Mouse (Mus musculus) limb, embryonic 12.5 days (tissue): ENCODE measurements around the gene Cadps. TPM values are rescaled to one million over a fixed set of nuclear protein-coding genes. Genes with fewer than 3 reads are reported as not detected.

Source experiments
- ATAC-seq: fragments of 200-750 bp; cut with Nextera tagmentation; 2 replicates; pipeline ENCODE4 v1.8.0; 2017; ENCODE audit warnings: low read depth, moderate TSS enrichment; ENCODE audit not compliant: insufficient number of reproducible peaks, insufficient read depth, low FRiP score, low TSS enrichment
- H3K27ac ChIP-seq: fragments of 300-500 bp; sonication (generic); 2 replicates; pipeline ENCODE4 v1.5.1; 2016; ENCODE audit warnings: mild to moderate bottlenecking, moderate library complexity
- H3K27me3 ChIP-seq: fragments of 300-500 bp; sonication (generic); 2 replicates; pipeline ENCODE4 v1.6.1; 2016; ENCODE audit warnings: mild to moderate bottlenecking, moderate library complexity
- H3K36me3 ChIP-seq: fragments of 300-500 bp; sonication (generic); 2 replicates; pipeline ENCODE4 v1.6.1; 2016; ENCODE audit warnings: mild to moderate bottlenecking, moderate library complexity
- H3K4me1 ChIP-seq: fragments of 300-500 bp; sonication (generic); replicated peaks from 2 replicates; pipeline ENCODE4 v1.6.1; 2016
- H3K4me2 ChIP-seq: fragments of 300-500 bp; sonication (generic); 2 replicates; pipeline ENCODE4 v1.6.1; 2016; ENCODE audit warnings: mild to moderate bottlenecking, moderate library complexity
- H3K4me3 ChIP-seq: fragments of 300-500 bp; sonication (generic); replicated peaks from 2 replicates; pipeline ENCODE4 v1.5.1; 2016; ENCODE audit warnings: mild to moderate bottlenecking
- H3K9ac ChIP-seq: fragments of 300-500 bp; sonication (generic); replicated peaks from 2 replicates; pipeline ENCODE4 v1.6.1; 2016; ENCODE audit warnings: mild to moderate bottlenecking, moderate library complexity
- H3K9me3 ChIP-seq: fragments of 300-500 bp; sonication (generic); 2 replicates; pipeline ENCODE4 v1.6.1; 2016; ENCODE audit warnings: mild to moderate bottlenecking, moderate library complexity
- WGBS: fragments of 180-500 bp; shearing (Covaris S2); methylation state at CpG from one replicate; pipeline ENCODE4 v1.1.7; 2016; 5-methylcytosine and 5-hydroxymethylcytosine counted together
- polyA plus RNA-seq: library from polyadenylated mRNA; unstranded; fragments of >200 nt; fragmentation: Nextera tagmentation; extraction: Ambion mirVana; gene quantifications from 2 replicates; pipeline ENCODE4 v1.2.1, GENCODE M21; 2016

Cadps gene
- polyA plus RNA-seq, 1 experiment from 2014 or later = 1.1 TPM

DNA sequence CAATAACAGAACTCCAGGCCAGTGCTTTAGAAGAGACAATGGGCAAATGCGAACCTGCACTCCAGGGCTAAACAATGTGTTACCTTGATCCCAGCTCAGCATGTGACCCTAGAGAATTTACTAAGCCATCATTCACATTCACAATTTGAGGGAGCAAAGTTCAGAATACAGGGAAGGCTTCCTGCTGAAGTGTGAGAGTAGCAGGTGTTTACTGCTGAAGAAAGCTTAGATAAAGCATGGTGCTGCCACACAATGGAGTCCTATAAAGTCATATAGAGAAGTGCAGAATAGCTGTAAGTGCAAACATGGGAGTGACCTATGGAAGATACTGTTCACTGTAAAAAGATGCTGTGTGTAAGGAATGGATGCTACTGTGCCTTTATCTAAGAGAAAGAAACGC lies 91.9 kb downstream of the Cadps start:
- ATAC-seq = no peak
- Histone ChIP-seq H3K36me3 (no peaks in the 10 kb centered on the region), H3K4me2 (no peak overlapping the region), H3K27me3 (no peaks in the 10 kb centered on the region), H3K9me3 (no peaks in the 10 kb centered on the region), H3K9ac (no peak overlapping the region), H3K4me3 (no peak overlapping the region), H3K4me1 (no peaks in the 10 kb centered on the region), H3K27ac (no peak overlapping the region)
- 83% methylated on average over 2 of the region's 2 CpGs for WGBS

DNA sequence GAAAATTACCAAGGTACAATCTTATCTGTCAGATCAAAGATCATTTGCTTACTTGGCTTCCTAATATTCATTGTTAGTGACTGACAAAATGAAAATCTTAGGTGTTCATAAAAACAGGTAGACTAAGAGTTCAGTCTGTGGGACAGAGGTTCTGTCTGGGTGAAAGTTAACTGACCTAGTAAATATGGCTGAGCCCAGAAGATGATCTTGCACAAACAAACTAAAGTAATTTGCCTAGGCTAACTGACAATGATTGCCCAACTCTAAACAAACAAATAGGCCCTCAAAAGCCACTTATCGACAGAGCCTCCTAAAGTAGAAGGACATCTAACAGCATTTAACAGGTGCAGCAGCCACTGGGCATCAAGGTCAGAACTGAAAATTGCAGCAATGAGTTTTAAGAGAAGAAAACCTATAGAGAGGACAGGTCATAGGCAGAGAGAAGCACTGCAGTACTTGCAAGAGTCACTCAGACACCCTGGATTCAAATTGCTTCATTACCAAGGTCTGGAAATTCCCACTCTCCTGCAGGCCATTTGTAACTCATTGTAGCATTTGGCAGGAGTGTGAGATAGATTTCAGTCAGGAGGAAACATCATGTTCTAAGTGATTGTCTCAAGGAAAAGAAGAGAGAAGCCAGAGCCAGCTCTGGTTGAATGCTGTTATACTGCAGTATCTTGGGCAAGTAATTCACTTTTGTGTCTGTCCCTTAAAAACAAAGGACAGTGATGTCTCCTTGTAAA lies 100.3 kb downstream of the Cadps start:
- no peak overlapping the region for H3K9ac ChIP-seq
- 58% methylated on average over 1 of the region's 1 CpGs for WGBS
- H3K36me3 ChIP-seq = no peaks in the 10 kb centered on the region
- no peak overlapping the region for H3K4me2 ChIP-seq
- no peak overlapping the region for H3K4me3 ChIP-seq
- no peaks in the 10 kb centered on the region for H3K27me3 ChIP-seq
- no peaks in the 10 kb centered on the region for H3K9me3 ChIP-seq
- no peak overlapping the region for H3K27ac ChIP-seq
- H3K4me1 ChIP-seq = no peaks in the 10 kb centered on the region
- no peak for ATAC-seq

DNA sequence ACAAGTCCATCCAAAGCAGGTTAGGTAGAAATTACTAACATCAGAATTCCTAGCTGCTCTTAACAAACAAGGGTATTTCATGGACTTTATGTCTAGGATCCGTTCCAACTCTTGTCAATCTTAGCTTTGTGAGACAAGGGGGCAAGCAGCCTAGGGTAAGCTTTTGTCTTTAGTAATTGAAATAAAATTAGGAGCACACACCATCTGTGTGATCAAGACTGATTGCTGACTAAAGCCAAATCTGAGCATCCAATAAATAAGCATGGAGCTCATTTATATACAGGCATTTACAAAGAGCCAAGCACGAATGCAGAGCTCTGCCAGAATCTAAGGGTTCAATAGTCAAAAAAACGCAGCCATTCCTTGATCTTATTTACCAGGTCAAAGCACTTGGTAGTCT lies 104.1 kb downstream of the Cadps start:
- Histone ChIP-seq H3K4me3 (no peak overlapping the region), H3K4me1 (no peaks in the 10 kb centered on the region), H3K36me3 (no peaks in the 10 kb centered on the region), H3K27me3 (no peaks in the 10 kb centered on the region), H3K9ac (no peak overlapping the region), H3K27ac (no peak overlapping the region), H3K9me3 (no peaks in the 10 kb centered on the region), H3K4me2 (no peak overlapping the region)
- 85% methylated on average over 3 of the region's 3 CpGs for WGBS
- ATAC-seq = no peak

DNA sequence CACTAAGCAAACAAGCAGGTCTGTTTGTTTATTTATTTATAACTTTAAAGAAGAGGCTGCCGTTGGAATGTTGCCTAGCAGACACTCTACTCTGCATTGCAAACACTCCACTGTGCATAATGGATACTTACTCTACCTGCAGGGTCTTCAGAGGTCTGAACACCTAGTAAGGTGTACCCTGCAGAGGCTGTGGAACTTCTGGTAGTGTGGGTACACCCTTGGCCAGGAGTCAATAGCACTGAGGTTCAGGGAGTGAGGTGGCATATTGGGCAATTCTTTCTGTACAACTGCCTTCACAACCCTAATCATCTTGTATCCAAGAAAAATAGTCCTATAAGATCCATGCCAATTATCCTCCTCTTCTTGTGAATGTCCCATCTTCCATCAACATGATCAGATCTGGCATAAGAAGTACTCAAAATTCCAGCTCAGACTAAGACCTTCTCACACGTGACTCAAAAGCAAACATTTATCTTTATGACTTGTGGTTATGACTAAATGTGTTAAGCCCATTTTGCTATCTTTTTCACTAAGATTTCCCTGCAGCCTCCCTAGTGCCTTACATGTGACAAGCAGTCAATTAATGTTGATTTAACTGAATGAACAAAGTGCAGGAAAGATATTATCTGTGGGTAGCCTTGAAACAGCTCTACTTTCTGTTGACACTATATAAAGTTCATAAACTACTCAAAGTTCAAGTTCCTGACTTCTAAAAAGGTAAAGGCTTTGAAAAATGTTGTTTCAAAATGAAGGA lies 106.8 kb downstream of the Cadps start:
- H3K9me3 ChIP-seq = no peaks in the 10 kb centered on the region
- no peaks in the 10 kb centered on the region for H3K4me1 ChIP-seq
- ATAC-seq = no peak
- no peak overlapping the region for H3K4me3 ChIP-seq
- no peak overlapping the region for H3K9ac ChIP-seq
- no peaks in the 10 kb centered on the region for H3K36me3 ChIP-seq
- no peaks in the 10 kb centered on the region for H3K27me3 ChIP-seq
- WGBS = 66% methylated on average over 2 of the region's 2 CpGs
- H3K27ac ChIP-seq = no peak overlapping the region
- H3K4me2 ChIP-seq = no peak overlapping the region

DNA sequence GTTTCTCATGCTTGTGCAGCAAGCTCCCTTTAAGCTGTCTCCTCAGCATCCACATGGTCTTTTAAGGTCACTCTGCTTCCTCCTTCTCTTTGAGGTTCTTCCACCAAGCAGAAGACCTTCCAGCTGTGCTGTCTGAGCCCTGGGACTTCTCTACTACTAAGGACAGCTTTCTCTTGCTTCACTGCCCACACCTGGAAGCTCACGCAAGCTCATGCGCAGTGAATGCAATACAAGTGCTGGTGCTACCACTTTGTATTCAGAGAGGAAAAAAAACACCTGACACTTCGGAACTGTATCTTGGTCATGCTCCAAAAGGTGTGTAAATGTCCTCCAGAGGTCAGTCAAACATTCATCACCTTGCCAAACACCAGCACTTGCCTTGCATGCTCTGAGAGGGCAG lies 115.5 kb downstream of the Cadps start:
- no peak overlapping the region for H3K4me3 ChIP-seq
- H3K4me2 ChIP-seq = no peak overlapping the region
- WGBS = 93% methylated on average over 3 of the region's 3 CpGs
- no peaks in the 10 kb centered on the region for H3K4me1 ChIP-seq
- no peaks in the 10 kb centered on the region for H3K9me3 ChIP-seq
- ATAC-seq = no peak
- no peak overlapping the region for H3K27ac ChIP-seq
- H3K9ac ChIP-seq = no peak overlapping the region
- H3K36me3 ChIP-seq = no peaks in the 10 kb centered on the region
- no peaks in the 10 kb centered on the region for H3K27me3 ChIP-seq

DNA sequence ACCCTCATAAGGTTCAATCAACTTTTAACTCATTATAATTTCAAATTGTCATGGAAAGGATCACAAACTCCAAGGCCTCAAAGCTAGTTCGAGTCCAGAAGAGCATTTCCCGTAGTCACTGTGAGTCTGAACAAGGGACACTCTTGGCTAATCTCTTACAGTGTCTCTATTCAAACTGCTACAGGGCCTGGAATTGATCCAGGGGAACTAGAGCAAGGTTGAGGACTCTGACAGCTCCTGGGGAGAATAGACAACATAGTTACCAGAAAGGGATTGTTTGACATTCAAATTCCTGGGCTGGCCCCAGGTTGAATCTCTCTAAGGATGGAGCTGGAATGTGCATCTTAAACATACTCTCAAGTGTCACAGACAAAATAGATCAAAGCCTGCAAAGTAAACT lies 118.4 kb downstream of the Cadps start:
- no peaks in the 10 kb centered on the region for H3K27me3 ChIP-seq
- WGBS = 86% methylated on average over 2 of the region's 2 CpGs
- H3K27ac ChIP-seq = no peak overlapping the region

DNA sequence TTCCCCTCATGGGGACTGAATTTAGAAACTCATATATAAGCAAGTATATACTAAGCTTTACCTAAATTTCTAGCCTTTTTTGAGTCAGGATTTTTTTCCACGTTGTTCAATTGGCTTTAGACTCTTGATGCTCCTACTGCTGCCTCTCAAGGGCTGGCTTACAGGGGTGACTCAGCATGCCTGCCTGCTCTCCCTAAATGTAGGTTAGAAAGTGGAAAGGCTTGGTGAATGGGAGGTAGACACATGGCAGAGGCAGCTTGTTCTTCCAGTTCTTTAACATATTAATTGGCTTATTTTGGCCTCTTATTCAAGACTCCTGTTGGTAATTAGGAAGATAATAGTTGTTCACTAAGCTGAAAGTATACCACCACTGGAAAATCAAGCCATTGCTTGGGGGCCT lies 132.7 kb downstream of the Cadps start:
- H3K27me3 ChIP-seq = no peaks in the 10 kb centered on the region
- H3K4me1 ChIP-seq = 0 out of 2 replicates have a peak, but pooled peaks cover 4% of the 10 kb centered on the region
- 47% methylated on average over 1 of the region's 1 CpGs for WGBS
- no peak for ATAC-seq
- no peak overlapping the region for H3K4me2 ChIP-seq
- no peak overlapping the region for H3K27ac ChIP-seq
- no peaks in the 10 kb centered on the region for H3K9me3 ChIP-seq
- H3K4me3 ChIP-seq = no peak overlapping the region
- no peaks in the 10 kb centered on the region for H3K36me3 ChIP-seq
- no peak overlapping the region for H3K9ac ChIP-seq

More for the DNA sequence above, 118.4 kb downstream of the Cadps start:
- Histone ChIP-seq H3K36me3 (no peaks in the 10 kb centered on the region), H3K4me1 (no peaks in the 10 kb centered on the region), H3K9me3 (no peaks in the 10 kb centered on the region), H3K4me2 (no peak overlapping the region), H3K4me3 (no peak overlapping the region), H3K9ac (no peak overlapping the region)
- ATAC-seq = no peak

DNA sequence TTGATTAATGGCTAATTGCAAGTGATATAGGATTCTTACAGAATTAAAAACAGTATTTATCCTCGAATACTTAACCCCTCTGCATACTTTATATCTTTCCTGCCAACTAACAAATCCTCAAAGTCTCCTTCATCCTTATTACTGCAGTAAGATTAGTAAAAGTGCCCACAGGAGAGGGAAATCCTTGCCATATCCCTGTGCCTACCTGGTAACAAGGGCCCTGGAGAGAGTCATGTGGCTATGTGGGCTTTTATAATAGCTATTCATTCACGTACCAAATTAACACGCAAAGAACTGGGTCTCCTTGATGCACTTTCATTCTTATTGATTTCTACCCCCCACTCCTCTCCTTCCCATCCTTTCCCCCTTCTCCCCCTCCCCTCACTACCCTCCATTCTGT lies 137.9 kb downstream of the Cadps start:
- no peak overlapping the region for H3K9ac ChIP-seq
- H3K36me3 ChIP-seq = no peaks in the 10 kb centered on the region
- no peak overlapping the region for H3K27ac ChIP-seq
- H3K9me3 ChIP-seq = no peaks in the 10 kb centered on the region
- no peaks in the 10 kb centered on the region for H3K27me3 ChIP-seq
- H3K4me2 ChIP-seq = no peak overlapping the region
- peaks cover 11% of the 10 kb centered on the region; the same call in 1 of the 2 replicates for H3K4me1 ChIP-seq
- 74% methylated on average over 3 of the region's 3 CpGs for whole genome bisulfite sequencing
- no peak for ATAC-seq
- H3K4me3 ChIP-seq = no peak overlapping the region

DNA sequence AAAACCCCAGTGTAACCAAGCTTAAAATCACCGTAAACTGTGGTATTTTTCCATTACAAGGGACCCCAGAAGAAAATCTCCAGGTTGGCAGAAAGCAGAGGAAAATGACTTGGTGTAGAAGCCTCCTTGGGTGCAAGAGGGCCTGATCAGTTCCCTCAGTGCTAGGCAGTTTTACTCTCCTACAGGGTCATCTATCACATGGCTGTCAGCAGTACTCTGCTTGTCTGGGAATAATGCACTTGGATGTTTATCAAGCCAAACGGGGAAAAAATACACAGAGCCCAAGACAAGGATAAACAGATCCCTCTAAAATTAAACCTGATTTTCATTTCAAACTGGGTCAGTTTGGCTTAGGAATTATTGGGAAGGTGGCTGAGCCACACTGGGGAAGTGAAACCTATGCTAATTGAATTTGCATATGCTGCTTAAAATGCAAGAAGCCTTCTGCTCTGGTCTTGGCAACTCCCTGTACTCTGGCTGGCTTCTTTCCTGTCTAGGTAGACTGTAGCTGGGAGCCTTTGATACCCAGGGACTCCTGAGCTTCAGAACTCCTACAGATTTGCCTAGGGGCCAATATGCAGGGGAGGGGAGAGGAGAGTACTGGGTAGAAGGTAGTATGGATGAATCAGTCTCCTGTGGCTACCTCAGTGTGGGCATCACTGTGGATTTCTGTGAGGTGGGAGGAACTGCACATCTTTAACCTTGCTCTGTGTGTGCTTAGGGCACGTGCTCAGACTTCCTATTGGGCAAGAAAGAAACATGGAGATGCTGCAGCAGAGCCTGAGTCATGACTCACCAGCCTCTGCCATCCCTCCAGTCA lies 141.8 kb downstream of the Cadps start:
- no peak overlapping the region for H3K4me3 ChIP-seq
- 0 out of 2 replicates have a peak overlapping the region, but pooled peaks have one; percentile 35 for H3K27ac ChIP-seq
- H3K9ac ChIP-seq = no peak overlapping the region
- H3K4me2 ChIP-seq = no peak overlapping the region
- ATAC-seq = no peak
- 38% methylated on average over 3 of the region's 3 CpGs for WGBS
- no peaks in the 10 kb centered on the region for H3K36me3 ChIP-seq
- no peaks in the 10 kb centered on the region for H3K9me3 ChIP-seq
- H3K27me3 ChIP-seq = no peaks in the 10 kb centered on the region
- peaks cover 11% of the 10 kb centered on the region; the same call in 1 of the 2 replicates for H3K4me1 ChIP-seq

DNA sequence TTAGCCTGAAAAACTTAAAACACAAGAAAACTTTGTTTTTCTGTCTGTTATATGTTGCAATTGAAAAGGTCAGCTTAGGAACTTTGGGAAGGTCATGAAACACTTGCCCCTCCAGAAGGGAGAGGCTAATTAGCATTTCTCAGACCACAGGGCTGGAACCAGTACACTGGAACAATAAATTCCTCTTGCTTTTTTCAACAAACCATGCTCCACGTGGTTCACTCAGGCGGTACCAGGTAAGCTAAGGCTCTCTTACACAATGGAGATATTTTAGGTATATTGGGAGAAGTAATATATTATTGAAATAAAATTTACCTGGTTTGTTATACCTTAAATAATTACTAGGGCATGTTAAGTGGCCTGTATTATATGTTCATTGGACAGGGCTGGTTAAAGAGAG lies 161.4 kb downstream of the Cadps start:
- 65% methylated on average over 2 of the region's 2 CpGs for WGBS
- no peaks in the 10 kb centered on the region for H3K27me3 ChIP-seq
- H3K4me2 ChIP-seq = no peak overlapping the region
- H3K36me3 ChIP-seq = no peaks in the 10 kb centered on the region
- H3K27ac ChIP-seq = no peak overlapping the region
- H3K4me1 ChIP-seq = no peaks in the 10 kb centered on the region
- H3K9me3 ChIP-seq = no peaks in the 10 kb centered on the region
- no peak for ATAC-seq
- no peak overlapping the region for H3K4me3 ChIP-seq
- H3K9ac ChIP-seq = no peak overlapping the region

DNA sequence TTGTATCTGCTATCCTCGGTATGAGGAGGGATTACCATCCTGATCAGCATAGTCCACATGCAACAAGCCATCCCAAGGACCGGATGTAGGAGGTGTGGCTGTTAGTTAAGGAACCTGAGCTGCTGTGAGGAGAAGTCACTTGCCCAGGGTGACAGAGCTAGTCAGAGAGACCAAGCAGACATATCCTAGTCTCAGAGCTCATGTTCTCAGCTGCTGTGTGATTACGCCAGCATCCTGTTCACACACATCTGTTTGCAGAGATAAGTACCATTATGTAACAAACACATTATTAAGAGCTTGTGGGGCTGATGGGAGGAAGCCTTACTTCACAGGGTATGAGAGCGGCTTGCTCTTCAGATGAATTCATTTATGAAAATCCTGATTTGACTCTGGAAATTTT lies 165.5 kb downstream of the Cadps start:
- 67% methylated on average over 4 of the region's 4 CpGs for WGBS
- no peaks in the 10 kb centered on the region for H3K9me3 ChIP-seq
- no peak for ATAC-seq

More for the DNA sequence above, 165.5 kb downstream of the Cadps start:
- H3K27me3 ChIP-seq = no peaks in the 10 kb centered on the region
- no peak overlapping the region for H3K9ac ChIP-seq
- H3K27ac ChIP-seq = no peak overlapping the region
- H3K4me2 ChIP-seq = no peak overlapping the region
- no peaks in the 10 kb centered on the region for H3K4me1 ChIP-seq
- no peak overlapping the region for H3K4me3 ChIP-seq
- no peaks in the 10 kb centered on the region for H3K36me3 ChIP-seq
